Mouse (Mus musculus): Measurements from ENCODE around the gene Pex26. TPM values are rescaled to one million over a fixed set of nuclear protein-coding genes. Genes with fewer than 3 reads are reported as not detected.

Pex26 gene
- polyA plus RNA-seq, 1 experiment from 2014 or later, result 13.9 TPM

GRCm38 (mm10) chr6:121226043-121226442 lies 42.6 kb downstream of the Pex26 start:
- WGBS, result 72% methylated on average over 4 of the region's 4 CpGs

GRCm38 (mm10) chr6:121226744-121227143 lies 43.3 kb downstream of the Pex26 start:
- no peaks in the 10 kb centered on the region for H3K4me1 ChIP-seq
- 92% methylated on average over 2 of the region's 2 CpGs for WGBS

More at GRCm38 (mm10) chr6:121226043-121226442, 42.6 kb downstream of the Pex26 start:
- Histone ChIP-seq H3K4me3 (no peak overlapping the region), H3K4me1 (no peaks in the 10 kb centered on the region), H3K27me3 (no peaks in the 10 kb centered on the region), H3K9ac (no peak overlapping the region), H3K9me3 (replicated peaks) (no peaks in the 10 kb centered on the region), H3K4me2 (replicated peaks) (no peak overlapping the region), H3K27ac (no peak overlapping the region), H3K36me3 (no peaks in the 10 kb centered on the region)
- no peak for ATAC-seq (ENCODE audit: low FRiP score)

GRCm38 (mm10) chr6:121228421-121228820 lies 45.0 kb downstream of the Pex26 start:
- H3K9me3 ChIP-seq (replicated peaks), result no peaks in the 10 kb centered on the region
- no peak overlapping the region for H3K27ac ChIP-seq
- H3K27me3 ChIP-seq, result no peaks in the 10 kb centered on the region
- H3K9ac ChIP-seq, result no peak overlapping the region
- ATAC-seq (ENCODE audit: low FRiP score), result no peak
- no peak overlapping the region for H3K4me3 ChIP-seq
- 79% methylated on average over 8 of the region's 8 CpGs for WGBS
- H3K36me3 ChIP-seq, result no peaks in the 10 kb centered on the region
- H3K4me1 ChIP-seq, result no peaks in the 10 kb centered on the region
- no peak overlapping the region for H3K4me2 ChIP-seq (replicated peaks)

More at GRCm38 (mm10) chr6:121226744-121227143, 43.3 kb downstream of the Pex26 start:
- Histone ChIP-seq H3K36me3 (no peaks in the 10 kb centered on the region), H3K27me3 (no peaks in the 10 kb centered on the region), H3K9ac (no peak overlapping the region), H3K27ac (no peak overlapping the region), H3K4me3 (no peak overlapping the region), H3K4me2 (replicated peaks) (no peak overlapping the region), H3K9me3 (replicated peaks) (no peaks in the 10 kb centered on the region)
- ATAC-seq (ENCODE audit: low FRiP score), result no peak

GRCm38 (mm10) chr6:121232652-121233051 lies 49.2 kb downstream of the Pex26 start:
- 77% methylated on average over 1 of the region's 1 CpGs for WGBS
- no peaks in the 10 kb centered on the region for H3K9me3 ChIP-seq (replicated peaks)
- no peaks in the 10 kb centered on the region for H3K36me3 ChIP-seq
- no peak overlapping the region for H3K9ac ChIP-seq
- no peaks in the 10 kb centered on the region for H3K4me1 ChIP-seq
- H3K4me2 ChIP-seq (replicated peaks), result no peak overlapping the region
- no peak overlapping the region for H3K4me3 ChIP-seq
- H3K27ac ChIP-seq, result no peak overlapping the region
- ATAC-seq (ENCODE audit: low FRiP score), result no peak
- no peaks in the 10 kb centered on the region for H3K27me3 ChIP-seq

GRCm38 (mm10) chr6:121236386-121236785 lies 52.9 kb downstream of the Pex26 start:
- 99% methylated on average over 2 of the region's 2 CpGs for WGBS
- H3K4me2 ChIP-seq (replicated peaks), result no peak overlapping the region
- no peak overlapping the region for H3K4me3 ChIP-seq
- H3K27me3 ChIP-seq, result no peaks in the 10 kb centered on the region
- no peak for ATAC-seq (ENCODE audit: low FRiP score)
- no peak overlapping the region for H3K27ac ChIP-seq
- H3K9me3 ChIP-seq (replicated peaks), result no peaks in the 10 kb centered on the region
- H3K4me1 ChIP-seq, result no peaks in the 10 kb centered on the region
- no peak overlapping the region for H3K9ac ChIP-seq
- no peaks in the 10 kb centered on the region for H3K36me3 ChIP-seq

GRCm38 (mm10) chr6:121238209-121238608 lies 54.7 kb downstream of the Pex26 start:
- WGBS, result 93% methylated on average over 4 of the region's 4 CpGs
- no peaks in the 10 kb centered on the region for H3K9me3 ChIP-seq (replicated peaks)
- no peak overlapping the region for H3K4me2 ChIP-seq (replicated peaks)
- no peak overlapping the region for H3K27ac ChIP-seq
- H3K4me1 ChIP-seq, result no peaks in the 10 kb centered on the region
- no peak overlapping the region for H3K4me3 ChIP-seq
- no peak overlapping the region for H3K9ac ChIP-seq
- ATAC-seq (ENCODE audit: low FRiP score), result no peak
- no peaks in the 10 kb centered on the region for H3K36me3 ChIP-seq
- no peaks in the 10 kb centered on the region for H3K27me3 ChIP-seq

- 80% methylated on average over 2 of the region's 2 CpGs for WGBS
These were observed 58.3 kb downstream of the Pex26 start for GRCm38 (mm10) chr6:121241780-121242179.

GRCm38 (mm10) chr6:121243161-121243560 lies 59.7 kb downstream of the Pex26 start:
- Histone ChIP-seq H3K36me3 (no peaks in the 10 kb centered on the region), H3K27ac (no peak overlapping the region), H3K9me3 (replicated peaks) (no peaks in the 10 kb centered on the region), H3K4me2 (replicated peaks) (no peak overlapping the region), H3K27me3 (peaks cover 24% of the 10 kb centered on the region), H3K9ac (no peak overlapping the region), H3K4me1 (no peaks in the 10 kb centered on the region), H3K4me3 (no peak overlapping the region)
- WGBS, result 56% methylated on average over 10 of the region's 10 CpGs
- ATAC-seq (ENCODE audit: low FRiP score), result no peak

More at GRCm38 (mm10) chr6:121241780-121242179, 58.3 kb downstream of the Pex26 start:
- Histone ChIP-seq H3K27ac (no peak overlapping the region), H3K27me3 (peaks cover 15% of the 10 kb centered on the region), H3K36me3 (no peaks in the 10 kb centered on the region), H3K4me1 (no peaks in the 10 kb centered on the region), H3K9me3 (replicated peaks) (no peaks in the 10 kb centered on the region), H3K9ac (no peak overlapping the region), H3K4me3 (no peak overlapping the region), H3K4me2 (replicated peaks) (no peak overlapping the region)
- ATAC-seq (ENCODE audit: low FRiP score), result no peak

GRCm38 (mm10) chr6:121245127-121246036 lies 61.9 kb downstream of the Pex26 start, which contains the start of gene Usp18:
Usp18 (plus strand) TSS chr6:121245906.
- peak within 1 kb of the TSS; percentile 13; the same call in 1 of the 2 replicates for H3K9ac ChIP-seq
- peak within 1 kb of the TSS; percentile 43 for H3K4me3 ChIP-seq
- H3K36me3 ChIP-seq, result no peaks in the 10 kb centered on the region
- H3K9me3 ChIP-seq (replicated peaks), result no peaks in the 10 kb centered on the region
- H3K27ac ChIP-seq, result no peak within 1 kb of the TSS
- WGBS, result 10% methylated on average over 35 of the region's 35 CpGs
- peak; percentile 90 for ATAC-seq (ENCODE audit: low FRiP score)
- peaks cover 24% of the 10 kb centered on the region for H3K27me3 ChIP-seq
- peak within 1 kb of the TSS; percentile 59 for H3K4me2 ChIP-seq (replicated peaks)
- no peaks in the 10 kb centered on the region for H3K4me1 ChIP-seq

- WGBS, result 16% methylated on average over 4 of the region's 4 CpGs
- peak; percentile 49; the same call in 1 of the 2 replicates for ATAC-seq (ENCODE audit: low FRiP score)
- peak overlapping the region; percentile 13; the same call in 1 of the 2 replicates for H3K9ac ChIP-seq
- H3K9me3 ChIP-seq (replicated peaks), result no peaks in the 10 kb centered on the region
- peak overlapping the region; percentile 43 for H3K4me3 ChIP-seq
- H3K27me3 ChIP-seq, result peaks cover 24% of the 10 kb centered on the region
- peak overlapping the region; percentile 59 for H3K4me2 ChIP-seq (replicated peaks)
- no peaks in the 10 kb centered on the region for H3K36me3 ChIP-seq
- H3K27ac ChIP-seq, result no peak overlapping the region
- no peaks in the 10 kb centered on the region for H3K4me1 ChIP-seq
These were observed 62.5 kb downstream of the Pex26 start for GRCm38 (mm10) chr6:121246037-121246361.

All from hindbrain, embryonic 12.5 days (tissue).